Mouse (Mus musculus) intestine, embryonic 16.5 days (tissue): ENCODE results near the gene Rrp12. TPM values are rescaled to one million over a fixed set of nuclear protein-coding genes. Genes with fewer than 3 reads are reported as not detected.
"Not testable (repeated sequence)": the region's sequence is repeated elsewhere in the genome, so short reads cannot be mapped to it uniquely, and the experiment has no call there.

ENCODE experiments used
- ATAC-seq: fragments of 200-750 bp; cut with Nextera tagmentation; 2 replicates; pipeline ENCODE4 v1.8.0; 2017; ENCODE audit warnings: moderate TSS enrichment, moderate library complexity
- H3K27ac ChIP-seq: fragments of 300-500 bp; sonication (generic); 2 replicates; pipeline ENCODE4 v1.5.1; 2014; ENCODE audit warnings: mild to moderate bottlenecking, low read length
- H3K27me3 ChIP-seq: fragments of 300-500 bp; sonication (generic); replicated peaks from 2 replicates; pipeline ENCODE4 v1.6.1; 2014; ENCODE audit warnings: low read length, control low read depth, mixed read lengths; ENCODE audit not compliant: control insufficient read depth, insufficient read depth
- H3K36me3 ChIP-seq: fragments of 300-500 bp; sonication (generic); 2 replicates; pipeline ENCODE4 v1.6.1; 2014; ENCODE audit warnings: low read length, control low read depth; ENCODE audit not compliant: control insufficient read depth, insufficient read depth
- H3K4me1 ChIP-seq: fragments of 300-500 bp; sonication (generic); 2 replicates; pipeline ENCODE4 v1.6.1; 2014; ENCODE audit warnings: low read length, control low read depth, mixed read lengths; ENCODE audit not compliant: control insufficient read depth, insufficient read depth
- H3K4me2 ChIP-seq: fragments of 300-500 bp; sonication (generic); 2 replicates; pipeline ENCODE4 v1.6.1; 2014; ENCODE audit warnings: low read depth, low read length, control low read depth
- H3K4me3 ChIP-seq: fragments of 300-500 bp; sonication (generic); 2 replicates; pipeline ENCODE4 v1.5.1; 2014; ENCODE audit warnings: mild to moderate bottlenecking, low read length
- H3K9ac ChIP-seq: fragments of 300-500 bp; sonication (generic); 2 replicates; pipeline ENCODE4 v1.6.1; 2014; ENCODE audit warnings: low read depth, low read length
- H3K9me3 ChIP-seq: fragments of 300-500 bp; sonication (generic); 2 replicates; pipeline ENCODE4 v1.6.1; 2016; ENCODE audit warnings: low read length, control low read depth; ENCODE audit not compliant: control insufficient read depth
- WGBS: fragments of 180-500 bp; shearing (Covaris S2); extraction: QIAGEN DNeasy Blood & Tissue Kit; methylation state at CpG from one replicate; pipeline ENCODE4 v1.1.7; 2014; 5-methylcytosine and 5-hydroxymethylcytosine counted together
- polyA plus RNA-seq: library from polyadenylated mRNA; unstranded; fragments of >200 nt; fragmentation: Nextera tagmentation; extraction: Ambion mirVana; gene quantifications from 2 replicates; pipeline ENCODE4 v1.2.1, GENCODE M21; 2015

The Rrp12 gene
- polyA plus RNA-seq, 1 experiment from 2014 or later: 15.7 TPM

- Histone ChIP-seq H3K9ac (no peak overlapping the region), H3K4me1 (no peaks in the 10 kb centered on the region; the same call in 1 of the 2 replicates)
Measured at GRCm38 (mm10) chr19:41919471-41919870, 23.5 kb upstream of the Rrp12 start.

DNA sequence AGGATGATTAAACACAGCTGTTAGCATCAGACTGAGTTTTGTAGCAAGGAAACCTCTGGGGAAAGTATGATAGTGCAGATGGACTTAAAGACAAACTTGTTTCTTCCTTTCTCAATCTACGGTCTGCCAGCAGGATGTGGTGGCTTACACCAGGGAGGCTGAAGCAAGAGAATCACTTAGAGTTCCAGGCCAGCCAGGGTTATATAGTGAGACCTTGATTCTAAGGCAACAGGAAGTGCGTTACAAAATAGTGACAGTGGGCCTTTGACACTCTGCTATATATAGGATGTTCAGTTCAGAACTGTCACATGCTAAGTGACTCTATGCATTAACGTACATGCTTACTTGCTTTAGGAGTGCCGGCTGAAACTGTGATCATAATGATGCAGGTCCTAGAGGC is 20.9 kb upstream of the Rrp12 start:
- H3K4me2 ChIP-seq: no peak overlapping the region
- peaks cover 10% of the 10 kb centered on the region for H3K4me1 ChIP-seq
- H3K9me3 ChIP-seq: no peaks in the 10 kb centered on the region
- no peaks in the 10 kb centered on the region for H3K27me3 ChIP-seq
- no peak overlapping the region for H3K9ac ChIP-seq
- peaks cover 22% of the 10 kb centered on the region for H3K36me3 ChIP-seq
- no peak overlapping the region for H3K27ac ChIP-seq
- 83% methylated on average over 4 of the region's 4 CpGs for WGBS
- no peak for ATAC-seq
- no peak overlapping the region for H3K4me3 ChIP-seq

More at GRCm38 (mm10) chr19:41919471-41919870, 23.5 kb upstream of the Rrp12 start:
- Histone ChIP-seq H3K27me3 (no peaks in the 10 kb centered on the region), H3K4me2 (no peak overlapping the region), H3K27ac (no peak overlapping the region), H3K4me3 (no peak overlapping the region), H3K9me3 (no peaks in the 10 kb centered on the region), H3K36me3 (peaks cover 22% of the 10 kb centered on the region)
- 0 out of 2 replicates have a peak, but pooled peaks have one; percentile 21 for ATAC-seq
- 65% methylated on average over 4 of the region's 4 CpGs for WGBS

DNA sequence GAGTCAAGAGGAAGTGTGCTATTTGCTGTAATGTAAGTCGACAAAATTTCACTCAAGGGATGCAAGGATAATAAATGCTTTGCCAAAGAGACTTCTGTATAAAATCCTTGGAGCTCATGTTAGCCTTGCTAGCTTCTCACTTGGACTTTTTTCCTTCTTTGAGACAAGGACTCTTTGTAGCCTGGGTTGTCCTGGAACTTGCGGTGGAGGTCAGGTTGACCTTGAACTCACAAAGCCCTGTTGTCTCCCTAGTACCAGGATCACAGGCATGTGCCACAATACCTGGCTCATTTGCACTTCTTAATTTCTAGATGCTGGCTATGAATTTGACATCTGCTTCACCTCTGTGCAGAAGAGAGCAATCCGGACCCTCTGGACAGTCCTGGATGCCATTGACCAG is 19.3 kb upstream of the Rrp12 start:
- no peak overlapping the region for H3K4me2 ChIP-seq
- ATAC-seq: no peak
- WGBS: 80% methylated on average over 3 of the region's 3 CpGs
- peaks cover 22% of the 10 kb centered on the region for H3K36me3 ChIP-seq
- no peak overlapping the region for H3K27ac ChIP-seq
- H3K4me3 ChIP-seq: no peak overlapping the region
- H3K9ac ChIP-seq: no peak overlapping the region
- H3K27me3 ChIP-seq: no peaks in the 10 kb centered on the region
- peaks cover 13% of the 10 kb centered on the region for H3K4me1 ChIP-seq
- H3K9me3 ChIP-seq: no peaks in the 10 kb centered on the region

DNA sequence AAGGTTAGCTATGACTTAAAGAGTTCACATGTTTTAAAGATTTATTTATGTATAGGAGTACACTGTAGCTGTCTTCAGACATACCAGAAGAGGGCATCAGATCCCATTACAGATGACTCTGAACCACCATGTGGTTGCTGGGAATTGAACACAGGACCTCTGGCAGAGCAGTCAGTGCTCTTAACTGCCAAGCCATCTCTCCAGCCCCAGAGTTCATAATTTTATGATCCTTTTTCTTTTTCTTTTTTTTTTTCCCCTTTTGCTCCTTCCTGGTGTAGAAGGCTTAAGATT is 18.6 kb upstream of the Rrp12 start:
- Histone ChIP-seq H3K4me2 (peak overlapping the region; percentile 68), H3K4me3 (peak overlapping the region; percentile 99), H3K36me3 (peaks cover 22% of the 10 kb centered on the region), H3K4me1 (peaks cover 13% of the 10 kb centered on the region)
- H3K9ac ChIP-seq, ATAC-seq, H3K27me3 ChIP-seq, H3K27ac ChIP-seq, H3K9me3 ChIP-seq: not testable (repeated sequence)

DNA sequence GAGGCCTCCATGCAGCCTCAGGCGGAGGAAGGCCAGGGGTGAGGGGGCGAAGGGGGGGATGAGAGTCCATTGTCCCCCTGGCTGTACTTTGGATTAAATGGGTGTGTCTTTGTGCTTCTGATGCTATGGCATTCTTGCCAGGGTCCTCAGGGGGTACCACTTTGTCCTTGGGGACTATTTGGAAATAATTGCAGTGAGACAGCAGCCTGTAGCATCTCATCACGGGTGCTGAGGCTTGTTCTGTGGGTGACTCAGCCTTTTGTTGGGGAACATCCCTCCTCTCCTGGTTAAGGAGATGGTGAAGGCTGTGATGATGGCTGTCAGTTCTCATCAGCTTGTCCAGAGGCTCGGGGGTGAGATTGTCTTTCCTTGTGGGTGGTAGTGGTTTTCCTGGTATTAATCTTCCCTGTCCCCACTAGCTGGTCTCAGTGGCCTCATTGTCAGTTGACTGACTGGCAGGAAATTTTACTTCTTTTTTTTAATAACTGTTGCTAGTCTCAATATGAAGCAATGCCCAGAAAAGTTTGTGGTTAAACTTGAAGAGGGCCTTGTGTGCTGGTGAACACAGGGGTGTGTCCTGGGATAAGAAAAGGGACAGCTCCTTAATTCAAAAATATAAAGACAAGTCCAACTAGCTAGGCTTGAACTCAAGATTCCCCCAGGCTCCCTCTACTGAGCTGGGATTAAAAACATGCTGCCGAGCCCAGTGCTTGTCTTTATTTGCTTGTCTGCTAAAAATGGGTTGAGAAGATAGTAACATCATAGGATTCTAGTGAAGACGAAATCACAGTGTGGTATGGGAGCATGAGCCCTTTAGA is 18.0 kb upstream of the Rrp12 start:
- Histone ChIP-seq H3K9me3 (no peaks in the 10 kb centered on the region), H3K36me3 (peaks cover 18% of the 10 kb centered on the region), H3K27ac (0 out of 2 replicates have a peak overlapping the region, but pooled peaks have one; percentile 93), H3K4me1 (peaks cover 13% of the 10 kb centered on the region), H3K4me2 (peak overlapping the region; percentile 68), H3K9ac (peak overlapping the region; percentile 98), H3K4me3 (peak overlapping the region; percentile 99), H3K27me3 (no peaks in the 10 kb centered on the region)
- no peak for ATAC-seq
- WGBS: 36% methylated on average over 6 of the region's 6 CpGs

- no peaks in the 10 kb centered on the region for H3K27me3 ChIP-seq
- WGBS: under 1% methylated on average over 43 of the region's 53 CpGs
- H3K4me1 ChIP-seq: peaks cover 17% of the 10 kb centered on the region
- no peaks in the 10 kb centered on the region for H3K9me3 ChIP-seq
- peak overlapping the region; percentile 99 for H3K4me3 ChIP-seq
- peaks cover 13% of the 10 kb centered on the region for H3K36me3 ChIP-seq
- peak overlapping the region; percentile 93 for H3K27ac ChIP-seq
- H3K9ac ChIP-seq: peak overlapping the region; percentile 98
- peak overlapping the region; percentile 68 for H3K4me2 ChIP-seq
- ATAC-seq: peak; percentile 61
Measured at GRCm38 (mm10) chr19:41912121-41913080, 16.4 kb upstream of the Rrp12 start.

DNA sequence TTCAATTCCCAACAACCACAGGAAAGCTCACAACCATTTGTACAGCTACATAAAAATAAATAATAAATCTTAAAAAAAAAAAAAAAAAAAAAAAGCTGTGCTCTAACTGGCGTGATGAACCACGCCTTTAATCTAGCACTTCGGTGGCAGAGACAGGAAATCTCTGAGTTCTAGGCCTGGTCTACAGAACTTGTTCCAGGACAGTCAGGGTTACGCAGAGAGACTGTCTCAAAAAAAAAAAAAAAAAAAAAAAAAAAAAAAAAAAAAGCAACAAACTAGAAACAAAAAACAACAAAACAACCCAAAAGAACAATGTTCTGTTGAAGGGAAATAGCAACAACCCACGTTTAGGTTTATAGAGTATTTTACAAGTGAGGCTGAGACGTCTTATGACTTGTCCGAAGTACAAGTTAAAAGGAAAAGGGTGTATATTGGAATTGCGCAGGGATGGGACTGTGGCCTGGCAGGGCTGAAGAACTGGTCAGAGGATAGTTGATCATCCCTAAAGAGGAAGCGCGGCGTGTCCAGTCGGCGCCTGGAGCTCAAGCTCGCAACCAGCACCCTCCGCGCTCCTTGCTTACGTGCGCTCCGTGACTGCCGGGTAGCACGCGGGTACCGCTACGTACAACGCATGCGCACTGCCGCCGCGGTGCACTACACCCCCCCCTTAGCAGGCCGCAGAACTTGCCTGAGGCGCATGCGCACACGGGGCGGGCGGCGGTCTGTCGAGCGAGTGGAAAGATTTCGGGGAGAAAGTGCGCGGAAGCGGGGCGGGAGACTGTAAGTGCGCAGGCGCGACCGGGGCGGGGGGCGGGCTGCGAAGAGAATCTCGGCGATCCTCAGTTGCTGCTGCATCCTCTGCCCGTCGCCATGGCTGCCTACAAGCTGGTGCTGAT is 15.5 kb upstream of the Rrp12 start, which contains the start of gene Pgam1:
TSS of gene Pgam1 (plus strand) at position 746 of the 896 bp plus-strand sequence.
- Histone ChIP-seq H3K9ac (peak within 1 kb of the TSS; percentile 98), H3K27me3 (no peaks in the 10 kb centered on the region), H3K4me3 (peak within 1 kb of the TSS; percentile 99), H3K4me2 (peak within 1 kb of the TSS; percentile 68), H3K4me1 (peaks cover 22% of the 10 kb centered on the region), H3K36me3 (peaks cover 7% of the 10 kb centered on the region; the same call in 1 of the 2 replicates), H3K27ac (peak within 1 kb of the TSS; percentile 95), H3K9me3 (no peaks in the 10 kb centered on the region)
- peak; percentile 91 for ATAC-seq
- 5% methylated on average over 54 of the region's 54 CpGs for WGBS

GRCm38 (mm10) chr19:41910396-41910795 is 14.4 kb upstream of the Rrp12 start:
- ATAC-seq: no peak
- H3K4me1 ChIP-seq: peaks cover 22% of the 10 kb centered on the region
- no peaks in the 10 kb centered on the region for H3K27me3 ChIP-seq
- no peak overlapping the region for H3K9ac ChIP-seq
- no peaks in the 10 kb centered on the region for H3K36me3 ChIP-seq
- H3K4me2 ChIP-seq: no peak overlapping the region
- 75% methylated on average over 2 of the region's 2 CpGs for WGBS
- peak overlapping the region; percentile 95 for H3K27ac ChIP-seq
- H3K9me3 ChIP-seq: no peaks in the 10 kb centered on the region
- H3K4me3 ChIP-seq: no peak overlapping the region
